Mouse (Mus musculus) erythroblast, embryonic 14.5 days (primary cell): ENCODE results near the gene Aurkaip1. TPM values are rescaled to one million over a fixed set of nuclear protein-coding genes. Genes with fewer than 3 reads are reported as not detected.
A peak's percentile ranks its signal among the peaks of the same experiment; 100 is the strongest.

Experiments used
- H3K27me3 ChIP-seq: 2 replicates; pipeline ENCODE4 v1.6.1; 2012; ENCODE audit warnings: inconsistent platforms; ENCODE audit not compliant: control insufficient read depth
- H3K36me3 ChIP-seq: 2 replicates; pipeline ENCODE4 v1.6.1; 2012; ENCODE audit warnings: mild to moderate bottlenecking, inconsistent platforms; ENCODE audit not compliant: control insufficient read depth
- H3K4me1 ChIP-seq: 2 replicates; pipeline ENCODE4 v1.6.1; 2012; ENCODE audit warnings: inconsistent platforms; ENCODE audit not compliant: control insufficient read depth
- H3K4me3 ChIP-seq: replicated peaks from 2 replicates; pipeline ENCODE3; 2012; ENCODE audit warnings: moderate library complexity, mild to moderate bottlenecking, inconsistent platforms
- H3K9me3 ChIP-seq: 2 replicates; pipeline ENCODE4 v1.6.1; 2012; ENCODE audit warnings: low read length, inconsistent platforms, mixed read lengths; ENCODE audit not compliant: control insufficient read depth
- GATA1 ChIP-seq: IDR thresholded peaks from 2 replicates; pipeline ENCODE4 v1.6.1; 2012; ENCODE audit warnings: low read length, inconsistent platforms, mixed read lengths
- TAL1 ChIP-seq: IDR thresholded peaks from 3 replicates; pipeline ENCODE4 v1.6.1; 2012; ENCODE audit warnings: low read length, inconsistent platforms, mixed read lengths
- polyA plus RNA-seq: library from polyadenylated mRNA; stranded (reverse); fragments of >175 nt; gene quantifications from 2 replicates; pipeline ENCODE4 v1.2.3, GENCODE M21; 2012

Gene Aurkaip1
- polyA plus RNA-seq, 1 experiment = 40.5 TPM

- Histone ChIP-seq H3K4me1 (peaks cover 25% of the 10 kb centered on the region), H3K27me3 (no peaks in the 10 kb centered on the region), H3K4me3 (no peak overlapping the region), H3K36me3 (peaks cover 94% of the 10 kb centered on the region), H3K9me3 (no peaks in the 10 kb centered on the region)
- no peak for TF ChIP-seq GATA1
- no peak for TF ChIP-seq TAL1
These were observed 13.5 kb upstream of the Aurkaip1 start for GRCm38 (mm10) chr4:155817533-155817932.

- TF ChIP-seq TAL1 (no peak), GATA1 (no peak)
- no peak overlapping the region for H3K4me3 ChIP-seq
These were observed 10.0 kb upstream of the Aurkaip1 start for GRCm38 (mm10) chr4:155821025-155821424.

GRCm38 (mm10) chr4:155823443-155823842, 7.6 kb upstream of the Aurkaip1 start:
- H3K27me3 ChIP-seq = no peaks in the 10 kb centered on the region

More at GRCm38 (mm10) chr4:155821025-155821424, 10.0 kb upstream of the Aurkaip1 start:
- H3K36me3 ChIP-seq = peaks cover 99% of the 10 kb centered on the region
- H3K4me1 ChIP-seq = peaks cover 7% of the 10 kb centered on the region
- H3K27me3 ChIP-seq = no peaks in the 10 kb centered on the region
- no peaks in the 10 kb centered on the region for H3K9me3 ChIP-seq

GRCm38 (mm10) chr4:155829866-155830265, 1.2 kb upstream of the Aurkaip1 start:
- no peaks in the 10 kb centered on the region for H3K27me3 ChIP-seq
- no peak for TF ChIP-seq GATA1
- no peak for TF ChIP-seq TAL1
- no peaks in the 10 kb centered on the region for H3K9me3 ChIP-seq
- H3K4me1 ChIP-seq = peaks cover 37% of the 10 kb centered on the region
- no peak overlapping the region for H3K4me3 ChIP-seq
- H3K36me3 ChIP-seq = peaks cover 66% of the 10 kb centered on the region

More at GRCm38 (mm10) chr4:155823443-155823842, 7.6 kb upstream of the Aurkaip1 start:
- H3K4me3 ChIP-seq = no peak overlapping the region
- H3K36me3 ChIP-seq = peaks cover 98% of the 10 kb centered on the region
- no peaks in the 10 kb centered on the region for H3K9me3 ChIP-seq
- H3K4me1 ChIP-seq = peaks cover 7% of the 10 kb centered on the region
- TF ChIP-seq TAL1 = no peak
- TF ChIP-seq GATA1 = no peak

- no peak for TF ChIP-seq GATA1
- TF ChIP-seq TAL1 = no peak
- Histone ChIP-seq H3K9me3 (no peaks in the 10 kb centered on the region), H3K27me3 (no peaks in the 10 kb centered on the region), H3K4me3 (peak overlapping the region; percentile 65), H3K36me3 (peaks cover 58% of the 10 kb centered on the region), H3K4me1 (peaks cover 37% of the 10 kb centered on the region)
These were observed 476 bp upstream of the Aurkaip1 start for GRCm38 (mm10) chr4:155830596-155830995.

GRCm38 (mm10) chr4:155831831-155832230, 759 bp downstream of the Aurkaip1 start:
- H3K4me1 ChIP-seq = peaks cover 37% of the 10 kb centered on the region
- no peaks in the 10 kb centered on the region for H3K9me3 ChIP-seq
- TF ChIP-seq TAL1 = no peak
- TF ChIP-seq GATA1 = no peak
- H3K27me3 ChIP-seq = no peaks in the 10 kb centered on the region
- H3K36me3 ChIP-seq = peaks cover 46% of the 10 kb centered on the region
- H3K4me3 ChIP-seq = peak overlapping the region; percentile 65

- peaks cover 37% of the 10 kb centered on the region for H3K4me1 ChIP-seq
- H3K4me3 ChIP-seq = peak overlapping the region; percentile 65
- no peaks in the 10 kb centered on the region for H3K9me3 ChIP-seq
- TF ChIP-seq TAL1 (no peak), GATA1 (no peak)
- no peaks in the 10 kb centered on the region for H3K27me3 ChIP-seq
- peaks cover 41% of the 10 kb centered on the region for H3K36me3 ChIP-seq
These were observed 1.2 kb downstream of the Aurkaip1 start for GRCm38 (mm10) chr4:155832321-155832720.

- TF ChIP-seq GATA1 = no peak
- no peak for TF ChIP-seq TAL1
- no peaks in the 10 kb centered on the region for H3K9me3 ChIP-seq
- H3K4me1 ChIP-seq = peaks cover 37% of the 10 kb centered on the region
- H3K4me3 ChIP-seq = peak overlapping the region; percentile 65
- peaks cover 34% of the 10 kb centered on the region for H3K36me3 ChIP-seq
- H3K27me3 ChIP-seq = peaks cover 6% of the 10 kb centered on the region
These were observed 2.2 kb downstream of the Aurkaip1 start for GRCm38 (mm10) chr4:155833234-155833633.

- TF ChIP-seq TAL1 (no peak), GATA1 (no peak)
- Histone ChIP-seq H3K36me3 (peaks cover 30% of the 10 kb centered on the region), H3K9me3 (no peaks in the 10 kb centered on the region), H3K4me3 (no peak overlapping the region), H3K4me1 (peaks cover 37% of the 10 kb centered on the region), H3K27me3 (peaks cover 8% of the 10 kb centered on the region)
These were observed 2.8 kb downstream of the Aurkaip1 start for GRCm38 (mm10) chr4:155833836-155834235.
